Mouse (Mus musculus): Measurements from ENCODE around the gene Spag4.

Spag4 gene

GRCm38 (mm10) chr2:156065099-156066041, at the start of gene Spag4:
Gene Spag4, plus strand, starts transcription at chr2:156065175.
- peak; percentile 92 for DNase-seq

DNA sequence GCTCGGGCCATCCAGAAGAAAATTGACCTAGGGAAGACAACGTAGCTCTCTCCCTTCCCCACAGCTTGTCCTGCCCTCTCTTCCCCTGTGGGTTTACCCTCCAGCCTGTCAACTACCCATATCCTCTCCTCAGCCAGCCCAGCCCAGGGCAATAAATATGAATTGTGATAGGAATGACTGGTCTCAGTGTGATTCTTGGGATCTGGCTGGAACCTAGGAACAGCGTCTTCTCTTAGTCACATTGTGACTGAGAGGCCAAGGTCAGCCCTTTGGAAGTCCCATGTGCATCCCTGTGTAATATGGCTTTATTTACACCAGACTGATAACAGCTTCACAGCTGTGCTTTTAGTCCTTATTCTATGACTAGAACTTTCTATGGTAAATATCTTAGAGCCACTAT, 46.9 kb upstream of the Spag4 start:
- DNase-seq = no peak

DNA sequence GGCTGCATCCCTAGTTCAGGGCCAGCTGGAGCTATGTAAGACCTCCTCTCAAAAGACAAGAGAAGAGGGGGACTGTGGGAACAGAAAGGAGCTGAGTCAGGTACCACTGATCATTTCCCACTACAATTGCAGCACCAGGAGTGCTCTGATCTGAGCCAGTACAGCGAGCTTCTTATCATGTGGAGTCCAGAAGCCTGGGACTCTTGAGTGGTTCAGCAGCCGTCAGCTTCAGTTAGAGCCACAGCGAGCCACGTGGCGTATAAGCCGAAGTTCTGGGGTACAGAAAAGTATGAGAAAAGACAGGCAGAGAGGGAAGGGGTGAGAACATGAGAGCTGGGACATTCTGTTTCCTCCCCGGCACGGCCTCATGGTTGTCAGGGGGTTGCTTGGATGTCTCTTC, 43.8 kb upstream of the Spag4 start:
- no peak for DNase-seq

- DNase-seq = no peak
Observed at GRCm38 (mm10) chr2:156021765-156022164, 43.2 kb upstream of the Spag4 start.

- no peak for DNase-seq
Observed at GRCm38 (mm10) chr2:156025482-156025881, 39.5 kb upstream of the Spag4 start.

DNA sequence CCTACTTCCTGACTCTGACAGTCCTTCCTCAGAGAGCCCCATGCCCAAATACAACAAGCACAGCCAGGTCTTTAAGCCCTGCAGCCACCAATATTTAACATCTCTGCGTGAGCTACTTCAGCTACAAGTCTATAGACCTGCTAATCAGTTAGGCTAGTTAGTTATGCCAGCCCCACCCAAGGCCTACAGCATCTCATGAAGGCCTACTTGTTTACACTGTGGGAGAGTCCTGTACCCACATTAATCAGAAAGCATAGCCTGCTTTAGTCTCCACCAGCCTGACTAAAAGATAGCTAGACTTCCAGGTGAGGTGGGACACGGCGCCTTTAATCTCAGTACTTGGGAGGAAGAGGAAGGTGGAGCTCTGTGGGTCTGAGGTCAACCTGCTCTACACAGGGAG, 25.6 kb upstream of the Spag4 start:
- DNase-seq = no peak

GRCm38 (mm10) chr2:156042903-156043302, 22.1 kb upstream of the Spag4 start:
- DNase-seq = no peak

DNA sequence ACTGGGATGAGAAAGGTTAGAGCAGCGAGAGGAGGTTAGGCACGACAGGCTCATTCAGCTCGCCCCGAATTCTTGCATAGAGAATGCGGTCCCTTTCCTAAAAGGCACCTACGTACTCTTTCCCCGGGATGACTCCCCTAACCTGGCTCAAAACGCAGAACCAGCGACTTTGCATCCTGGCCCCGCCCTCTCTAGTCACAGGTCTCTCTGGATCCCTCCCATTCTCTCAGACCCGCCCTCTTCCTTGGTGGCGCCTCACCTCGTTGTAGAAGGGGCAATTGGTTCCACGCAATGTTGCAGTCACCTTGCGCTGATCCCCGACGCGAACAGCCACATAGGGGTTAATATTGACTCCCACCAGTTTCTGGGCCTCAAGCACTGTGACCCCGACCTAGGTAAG, 17.0 kb upstream of the Spag4 start:
- peak; percentile 21 to 29 for DNase-seq

DNA sequence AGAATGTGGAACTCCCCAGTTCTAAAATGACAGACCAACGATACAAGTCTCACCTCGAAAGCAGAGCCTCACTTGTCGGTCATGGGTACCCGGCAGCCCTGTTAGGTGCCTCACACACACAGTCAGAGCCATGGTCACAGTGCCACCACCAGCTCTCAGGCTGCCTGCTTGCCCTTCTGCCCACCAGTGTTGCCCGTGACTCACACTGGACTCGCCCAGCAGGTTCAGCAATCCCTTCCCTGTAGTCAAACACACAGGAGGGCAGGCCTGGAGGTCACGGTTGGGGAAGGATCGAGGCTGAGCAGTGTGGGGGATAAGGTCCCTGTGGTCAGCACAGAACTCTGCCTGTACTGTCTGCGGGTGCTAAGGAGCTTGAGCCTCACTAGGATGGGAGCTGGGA, 12.2 kb upstream of the Spag4 start, which contains the start of gene Fer1l4:
TSS of gene Fer1l4 (minus strand) at position 132 of the 400 bp plus-strand sequence.
- no peak for DNase-seq

- DNase-seq = no peak
Observed at GRCm38 (mm10) chr2:156066126-156066525, 1.2 kb downstream of the Spag4 start.

- DNase-seq = no peak
Observed at GRCm38 (mm10) chr2:156067916-156068315, 2.9 kb downstream of the Spag4 start.

GRCm38 (mm10) chr2:156071236-156071635, 6.3 kb downstream of the Spag4 start:
- no peak for DNase-seq

GRCm38 (mm10) chr2:156073725-156074124, 8.8 kb downstream of the Spag4 start:
- no peak for DNase-seq

DNA sequence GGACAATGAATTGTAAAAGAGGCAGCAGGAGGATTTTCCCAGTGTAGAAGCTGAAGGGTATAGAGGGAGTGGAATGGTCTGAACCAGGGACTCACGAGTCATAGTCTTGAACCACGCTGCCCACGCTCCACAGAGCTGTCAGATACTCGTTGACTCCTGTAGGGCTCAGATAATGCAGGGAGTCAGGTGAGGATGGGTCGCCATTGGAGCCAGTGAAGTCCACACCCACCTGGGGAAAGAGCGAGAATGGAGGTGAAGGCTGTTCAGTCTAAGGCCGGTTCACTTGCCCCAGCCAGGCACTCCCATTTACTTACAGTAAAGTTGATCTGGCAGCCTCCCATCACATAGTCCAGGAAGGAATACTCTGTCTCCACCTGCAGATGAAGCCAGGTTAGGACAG, 12.5 kb downstream of the Spag4 start:
- DNase-seq = no peak

DNA sequence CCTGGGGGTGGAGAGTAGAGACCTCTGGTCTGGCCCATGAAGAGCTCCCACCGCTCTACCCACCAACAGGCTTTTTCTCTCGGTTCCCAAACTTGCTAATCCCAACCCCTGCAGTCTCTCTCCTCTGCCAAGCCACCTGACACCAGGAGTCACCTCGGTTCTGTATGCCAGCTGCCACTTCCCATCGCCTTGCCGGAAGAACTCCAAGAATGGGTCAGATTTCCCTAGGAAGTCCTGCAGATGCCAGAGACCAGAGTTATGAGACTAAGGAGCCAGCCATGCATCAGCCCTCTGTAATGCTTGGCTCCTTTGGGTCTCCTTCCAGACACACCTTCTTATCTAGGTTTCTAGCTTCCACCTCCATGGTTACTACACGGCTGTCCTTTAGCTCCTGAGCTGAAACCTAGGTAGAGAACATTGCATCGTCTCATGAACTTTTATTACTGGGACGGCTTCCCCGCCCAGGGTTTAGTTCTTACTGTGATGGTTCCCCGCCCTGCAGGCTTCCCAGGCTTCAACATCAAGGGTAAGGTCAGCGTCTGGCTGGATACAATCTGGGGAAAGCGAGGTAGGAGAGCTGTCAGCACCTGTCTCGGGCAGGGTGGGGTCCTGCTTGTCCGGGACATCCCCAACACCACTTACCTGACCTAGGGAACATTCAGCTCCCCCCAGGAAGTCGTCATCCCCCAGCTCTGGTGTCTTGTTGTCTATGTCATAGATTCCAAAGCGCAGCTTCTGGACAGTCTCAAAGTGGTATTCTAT, 13.6 kb downstream of the Spag4 start:
- DNase-seq = no peak

- no peak for DNase-seq
Observed at GRCm38 (mm10) chr2:156079183-156079560, 14.2 kb downstream of the Spag4 start.

DNA sequence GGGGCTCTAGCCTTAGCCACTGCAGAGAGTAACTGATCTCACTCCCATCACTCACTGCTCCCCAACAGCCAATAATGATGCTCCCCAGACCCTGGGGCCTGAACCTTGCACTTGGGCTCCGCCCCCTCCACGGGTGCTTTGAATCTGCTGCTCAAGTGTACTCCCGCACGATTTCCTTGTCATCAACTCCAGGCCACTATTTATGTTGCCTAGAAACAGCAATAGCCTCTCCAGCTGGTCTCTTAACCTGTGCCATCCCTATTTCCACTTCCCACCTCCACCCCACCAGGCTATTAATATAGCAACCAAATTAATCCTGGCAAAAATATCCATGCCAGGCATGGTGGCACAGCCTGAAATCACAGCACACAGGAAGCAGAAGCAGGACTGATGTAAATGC, 14.7 kb downstream of the Spag4 start:
- no peak for DNase-seq

DNA sequence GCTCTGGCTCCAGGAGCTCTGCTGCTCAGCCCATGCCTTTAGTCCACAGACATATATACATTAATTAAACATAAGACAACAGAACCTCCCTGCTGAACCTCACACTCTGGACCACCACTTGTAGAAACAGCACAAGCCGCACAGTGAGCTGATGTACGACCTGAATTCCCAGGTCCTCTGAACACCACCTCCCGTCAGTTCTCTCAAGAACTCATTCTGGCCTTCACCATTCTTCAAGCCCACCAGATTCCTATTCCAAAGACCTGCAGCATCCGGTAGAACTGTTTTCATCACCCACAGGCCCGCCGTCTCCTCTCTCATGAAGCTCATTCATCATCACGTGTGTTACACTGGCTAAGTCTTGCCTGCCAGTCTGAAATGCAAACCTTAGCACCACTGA, 15.4 kb downstream of the Spag4 start:
- DNase-seq = no peak

- no peak for DNase-seq
Observed at GRCm38 (mm10) chr2:156084541-156084940, 19.6 kb downstream of the Spag4 start.

DNA sequence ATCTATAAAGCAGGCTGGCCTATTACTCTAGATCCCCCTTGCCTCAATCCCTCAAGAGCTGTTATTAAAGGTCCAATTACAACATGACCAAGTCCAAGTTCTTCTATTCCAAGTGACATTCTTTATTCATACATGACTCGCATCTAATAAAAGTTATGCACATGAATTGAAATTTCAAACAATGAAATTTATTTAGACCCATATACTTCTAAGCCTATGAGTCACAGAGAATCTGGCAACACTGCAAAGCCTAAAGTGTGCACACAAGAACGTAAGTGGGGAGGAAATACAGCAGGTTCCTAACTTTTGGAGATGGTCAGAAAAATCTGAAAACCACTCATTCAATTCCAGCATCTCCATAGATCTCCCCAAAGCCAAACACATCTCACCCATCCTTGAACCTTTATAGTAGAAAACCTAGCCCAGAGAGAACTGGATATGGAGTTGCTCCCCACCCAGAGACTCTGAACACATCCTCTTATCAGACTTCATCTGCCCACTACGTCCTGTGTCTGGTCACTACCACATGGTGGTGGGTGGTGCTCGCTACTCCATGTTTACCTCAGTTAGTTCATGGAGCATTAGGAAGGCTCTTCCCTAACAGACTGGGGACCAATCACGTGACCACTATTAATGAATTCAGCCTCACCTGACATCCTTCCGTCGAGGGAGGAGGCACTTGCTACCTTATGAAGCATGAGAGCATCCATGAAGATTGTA, 22.6 kb downstream of the Spag4 start:
- DNase-seq = no peak

GRCm38 (mm10) chr2:156089799-156090198, 24.8 kb downstream of the Spag4 start:
- DNase-seq = no peak

DNA sequence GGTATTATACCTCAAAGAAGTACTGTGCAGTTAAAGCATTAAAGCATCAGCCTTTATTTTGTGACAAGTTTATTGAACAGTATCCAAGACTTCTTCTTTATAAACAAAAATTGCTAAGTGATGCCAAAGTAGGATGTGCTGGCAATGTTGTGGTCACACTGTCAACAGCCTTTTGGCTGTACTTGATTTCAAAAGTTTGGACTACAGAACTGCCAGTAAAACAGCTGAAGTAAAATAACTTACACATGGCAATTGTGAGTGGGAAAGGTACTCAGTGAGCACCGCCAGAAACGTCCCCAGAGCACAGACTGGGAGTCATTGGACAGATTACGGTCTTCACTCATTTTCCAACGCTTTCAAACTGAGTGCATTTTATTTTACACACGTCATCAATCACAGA, 27.0 kb downstream of the Spag4 start:
- no peak for DNase-seq

DNA sequence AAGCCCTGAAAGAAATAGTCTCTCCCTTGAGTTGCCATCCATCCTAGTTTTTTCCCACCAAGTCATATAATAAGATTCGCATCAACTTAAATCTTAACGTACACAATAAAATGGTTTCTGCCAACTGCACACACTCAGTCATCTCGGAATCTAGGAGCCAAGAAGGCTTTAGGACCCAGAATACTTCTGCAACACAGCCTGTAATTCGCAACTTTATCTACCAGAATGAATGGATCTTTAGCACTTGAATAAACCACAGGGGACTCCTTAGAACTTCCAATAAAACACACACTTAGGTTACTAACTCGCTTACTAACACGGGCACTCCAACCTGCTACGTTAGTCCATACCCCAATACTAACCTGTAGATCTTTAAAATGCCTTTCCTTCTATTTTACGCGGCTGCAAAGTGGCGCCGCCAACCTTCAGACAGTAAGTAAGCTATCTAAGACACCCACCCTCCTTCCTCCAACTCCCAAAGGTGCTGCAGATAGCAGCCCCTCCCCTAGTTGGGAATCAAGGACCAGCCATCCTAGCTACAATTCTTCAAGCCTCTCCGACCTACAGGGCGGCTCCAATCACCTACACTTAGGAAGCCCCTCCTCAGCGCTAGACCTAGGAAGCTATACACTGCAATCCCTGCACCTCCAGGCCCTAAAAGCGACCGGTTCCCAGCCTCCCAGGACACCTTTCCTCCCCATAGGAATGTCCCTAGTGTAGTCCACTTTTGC, 45.8 kb downstream of the Spag4 start:
- peak; percentile 16 to 22 for DNase-seq
